Mouse (Mus musculus) kidney, adult 2 months (tissue): ENCODE results near the gene Smpd2. TPM values are rescaled to one million over a fixed set of nuclear protein-coding genes. Genes with fewer than 3 reads are reported as not detected.

Experiments used
- DNase-seq: peaks from one replicate; pipeline ENCODE4 v3.0.0; 2021
- H3K27ac ChIP-seq: fragments of 200-500 bp; 2 replicates; pipeline ENCODE4 v1.5.1; 2012; ENCODE audit warnings: low read depth, low read length, control low read depth, inconsistent platforms; ENCODE audit not compliant: insufficient read depth
- H3K27me3 ChIP-seq: fragments of 200-500 bp; replicated peaks from 2 replicates; pipeline ENCODE4 v1.6.1; 2012; ENCODE audit warnings: mild to moderate bottlenecking, moderate library complexity, low read length, inconsistent platforms; ENCODE audit not compliant: control insufficient read depth, insufficient read depth
- H3K36me3 ChIP-seq: fragments of 200-500 bp; 2 replicates; pipeline ENCODE4 v1.6.1; 2012; ENCODE audit warnings: mild to moderate bottlenecking, moderate library complexity, low read length, inconsistent platforms; ENCODE audit not compliant: control insufficient read depth, insufficient read depth
- H3K4me1 ChIP-seq: fragments of 200-500 bp; 2 replicates; pipeline ENCODE4 v1.6.1; 2011; ENCODE audit warnings: low read length; ENCODE audit not compliant: control insufficient read depth, insufficient read depth
- H3K4me3 ChIP-seq: fragments of 200-500 bp; 2 replicates; pipeline ENCODE4 v1.5.1; 2011; ENCODE audit warnings: mild to moderate bottlenecking, low read depth, low read length, control low read depth; ENCODE audit not compliant: insufficient read depth
- CTCF ChIP-seq: fragments of 200-500 bp; conservative IDR thresholded peaks from 2 replicates; pipeline ENCODE4 v1.5.1; 2011; ENCODE audit warnings: low read depth, mild to moderate bottlenecking, control low read depth, low read length, moderate library complexity, mixed read lengths; ENCODE audit not compliant: insufficient read depth, insufficient read length
- POLR2A ChIP-seq: fragments of 200-500 bp; IDR thresholded peaks from one replicate; pipeline ENCODE4 v1.6.1; 2011; ENCODE audit warnings: low read depth, low read length, control low read depth
- WGBS: fragments of 180-500 bp; shearing (Covaris S2); methylation state at CpG from one replicate; pipeline ENCODE4 v1.1.7; 2018; 5-methylcytosine and 5-hydroxymethylcytosine counted together
- polyA plus RNA-seq: library from polyadenylated mRNA; depleted of rRNA; stranded (reverse); fragments of >200 nt; gene quantifications from 2 replicates; pipeline ENCODE4 v1.2.3, GENCODE M21; 2012; rRNA removed

Smpd2 gene
- 124 and 129 TPM in 2 replicates for polyA plus RNA-seq

- Histone ChIP-seq H3K4me1 (peaks cover 13% of the 10 kb centered on the region), H3K27me3 (no peaks in the 10 kb centered on the region), H3K4me3 (peak within 1 kb of the TSS; percentile 63), H3K27ac (peak within 1 kb of the TSS; percentile 88), H3K36me3 (no peaks in the 10 kb centered on the region)
- TF ChIP-seq CTCF (no peak), POLR2A (peak; percentile 67)
- under 1% methylated on average over 50 of the region's 50 CpGs for WGBS
- DNase-seq, result peak; percentile 98
Measured at GRCm38 (mm10) chr10:41489708-41490517, at the start of gene Smpd2, which contains the start of gene Ppil6. Smpd2 (minus strand) TSS chr10:41490369. Ppil6 (plus strand) TSS chr10:41490439.

- 93% methylated on average over 4 of the region's 4 CpGs for WGBS
- Histone ChIP-seq H3K27me3 (no peaks in the 10 kb centered on the region), H3K4me3 (no peak overlapping the region), H3K4me1 (peaks cover 3% of the 10 kb centered on the region; the same call in 1 of the 2 replicates), H3K27ac (no peak overlapping the region), H3K36me3 (no peaks in the 10 kb centered on the region)
- TF ChIP-seq CTCF (no peak), POLR2A (no peak)
- no peak for DNase-seq
Measured at GRCm38 (mm10) chr10:41538986-41539385, 48.8 kb upstream of the Smpd2 start.

- Histone ChIP-seq H3K27ac (no peak overlapping the region), H3K4me1 (peaks cover 3% of the 10 kb centered on the region; the same call in 1 of the 2 replicates), H3K36me3 (no peaks in the 10 kb centered on the region), H3K4me3 (no peak overlapping the region), H3K27me3 (no peaks in the 10 kb centered on the region)
- TF ChIP-seq CTCF (no peak), POLR2A (no peak)
- no peak for DNase-seq
- 93% methylated on average over 3 of the region's 3 CpGs for WGBS
Measured at GRCm38 (mm10) chr10:41537983-41538330, 47.8 kb upstream of the Smpd2 start.

GRCm38 (mm10) chr10:41537226-41537982 lies 47.2 kb upstream of the Smpd2 start:
- no peak overlapping the region for H3K4me3 ChIP-seq
- DNase-seq, result no peak
- WGBS, result 97% methylated on average over 4 of the region's 4 CpGs
- no peak for TF ChIP-seq POLR2A
- no peak for TF ChIP-seq CTCF
- no peak overlapping the region for H3K27ac ChIP-seq
- peaks cover 2% of the 10 kb centered on the region; the same call in 1 of the 2 replicates for H3K36me3 ChIP-seq
- H3K4me1 ChIP-seq, result peaks cover 3% of the 10 kb centered on the region; the same call in 1 of the 2 replicates
- H3K27me3 ChIP-seq, result no peaks in the 10 kb centered on the region

- no peak overlapping the region for H3K27ac ChIP-seq
- WGBS, result 88% methylated on average over 1 of the region's 1 CpGs
- DNase-seq, result no peak
- peaks cover under 1% of the 10 kb centered on the region; the same call in 1 of the 2 replicates for H3K4me1 ChIP-seq
- TF ChIP-seq POLR2A, result no peak
- no peak for TF ChIP-seq CTCF
- no peak overlapping the region for H3K4me3 ChIP-seq
- peaks cover 3% of the 10 kb centered on the region; the same call in 1 of the 2 replicates for H3K36me3 ChIP-seq
- H3K27me3 ChIP-seq, result no peaks in the 10 kb centered on the region
Measured at GRCm38 (mm10) chr10:41536714-41537113, 46.5 kb upstream of the Smpd2 start.

- no peaks in the 10 kb centered on the region for H3K27me3 ChIP-seq
- no peak overlapping the region for H3K4me3 ChIP-seq
- H3K36me3 ChIP-seq, result peaks cover 5% of the 10 kb centered on the region; the same call in 1 of the 2 replicates
- WGBS, result 96% methylated on average over 2 of the region's 2 CpGs
- H3K27ac ChIP-seq, result no peak overlapping the region
- TF ChIP-seq POLR2A (no peak), CTCF (no peak)
- no peak for DNase-seq
- no peaks in the 10 kb centered on the region for H3K4me1 ChIP-seq
Measured at GRCm38 (mm10) chr10:41535991-41536390, 45.8 kb upstream of the Smpd2 start.

- no peak overlapping the region for H3K4me3 ChIP-seq
- TF ChIP-seq CTCF, result no peak
- no peak for TF ChIP-seq POLR2A
- peaks cover 18% of the 10 kb centered on the region for H3K36me3 ChIP-seq
- H3K27ac ChIP-seq, result no peak overlapping the region
- WGBS, result 85% methylated on average over 5 of the region's 5 CpGs
- no peaks in the 10 kb centered on the region for H3K27me3 ChIP-seq
- H3K4me1 ChIP-seq, result no peaks in the 10 kb centered on the region; the same call in 1 of the 2 replicates
- no peak for DNase-seq
Measured at GRCm38 (mm10) chr10:41529972-41530371, 39.8 kb upstream of the Smpd2 start.
